Mouse (Mus musculus) brain, embryonic 18.5 days (tissue): Measurements from ENCODE around the gene Tulp1.
"Not testable (repeated sequence)": the region's sequence is repeated elsewhere in the genome, so short reads cannot be mapped to it uniquely, and the experiment has no call there.

Experiments
- DNase-seq: peaks from one replicate; pipeline ENCODE4 v3.0.0-alpha.2; 2012; ENCODE audit warnings: low read depth, low spot score

Gene Tulp1

DNA sequence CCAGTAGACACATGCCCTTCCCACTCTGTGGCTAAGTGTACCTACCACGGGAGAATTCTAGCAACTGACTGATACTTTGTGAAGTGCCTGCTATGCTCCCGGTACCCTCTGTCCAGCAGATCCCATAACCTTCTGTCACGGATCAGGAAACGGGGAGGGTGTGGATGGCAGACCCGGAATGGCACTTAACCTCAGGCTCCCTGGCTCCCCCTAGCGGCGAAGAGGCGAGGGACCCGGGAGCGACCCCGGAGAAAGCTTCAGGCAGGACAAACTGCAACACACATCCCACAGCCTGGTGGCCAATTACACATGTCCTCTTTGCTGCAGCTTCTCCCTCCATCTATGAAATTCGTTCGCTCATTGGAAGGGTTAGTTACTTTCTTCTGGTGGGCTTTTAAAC, 3.4 kb upstream of the Tulp1 start:
- no peak for DNase-seq

DNA sequence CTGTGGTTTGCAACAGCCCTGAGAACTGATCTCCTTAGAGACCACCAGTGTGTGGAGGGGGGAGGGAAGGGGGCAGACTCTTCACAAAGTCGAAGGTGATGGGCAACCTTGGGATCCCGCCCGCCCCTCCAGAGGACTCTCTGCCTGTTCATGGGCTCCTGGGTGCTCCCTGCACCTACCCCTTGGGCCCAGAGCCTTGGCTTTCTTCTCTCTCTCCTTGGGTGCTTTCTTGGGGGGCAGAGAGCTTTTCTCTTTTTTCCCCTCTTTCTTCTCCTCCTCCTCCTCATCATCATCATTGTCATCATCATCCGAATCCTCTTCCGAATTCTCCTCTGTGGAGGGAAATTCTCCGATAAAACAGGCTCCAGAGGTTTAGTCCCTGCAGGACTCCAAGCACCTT, 1.5 kb downstream of the Tulp1 start:
- no peak for DNase-seq

DNA sequence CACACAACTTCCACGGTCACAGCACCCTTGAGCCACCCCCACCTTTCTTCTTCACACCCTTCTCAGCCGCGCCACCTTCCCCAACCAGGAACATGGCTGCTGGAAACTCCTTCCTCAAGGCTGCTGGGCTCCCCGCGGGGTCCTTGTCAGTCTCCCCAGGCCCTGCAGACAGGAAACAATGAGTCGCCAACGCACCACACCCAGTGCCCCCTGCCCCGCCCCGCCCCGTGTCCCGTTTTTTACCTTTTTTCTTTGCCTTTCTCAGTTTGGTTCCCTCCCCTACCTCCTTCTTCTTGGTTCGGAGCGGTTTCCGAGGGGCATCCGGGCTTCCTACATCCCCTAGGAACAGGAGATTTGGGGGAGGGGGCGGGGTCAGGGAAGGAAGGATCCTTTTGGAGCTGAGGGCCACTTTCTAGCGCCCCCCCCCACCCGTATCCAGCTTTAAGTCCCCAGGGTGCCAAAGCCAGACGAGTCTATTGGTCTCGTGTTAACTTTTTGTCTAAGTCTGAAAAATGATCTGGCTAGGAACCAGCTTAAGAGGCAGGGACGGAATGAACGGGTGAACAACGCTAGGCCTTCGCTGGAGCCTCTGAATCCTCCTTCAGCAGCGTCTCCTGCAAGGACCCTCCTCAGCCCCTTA, 2.2 kb downstream of the Tulp1 start:
- no peak for DNase-seq

DNA sequence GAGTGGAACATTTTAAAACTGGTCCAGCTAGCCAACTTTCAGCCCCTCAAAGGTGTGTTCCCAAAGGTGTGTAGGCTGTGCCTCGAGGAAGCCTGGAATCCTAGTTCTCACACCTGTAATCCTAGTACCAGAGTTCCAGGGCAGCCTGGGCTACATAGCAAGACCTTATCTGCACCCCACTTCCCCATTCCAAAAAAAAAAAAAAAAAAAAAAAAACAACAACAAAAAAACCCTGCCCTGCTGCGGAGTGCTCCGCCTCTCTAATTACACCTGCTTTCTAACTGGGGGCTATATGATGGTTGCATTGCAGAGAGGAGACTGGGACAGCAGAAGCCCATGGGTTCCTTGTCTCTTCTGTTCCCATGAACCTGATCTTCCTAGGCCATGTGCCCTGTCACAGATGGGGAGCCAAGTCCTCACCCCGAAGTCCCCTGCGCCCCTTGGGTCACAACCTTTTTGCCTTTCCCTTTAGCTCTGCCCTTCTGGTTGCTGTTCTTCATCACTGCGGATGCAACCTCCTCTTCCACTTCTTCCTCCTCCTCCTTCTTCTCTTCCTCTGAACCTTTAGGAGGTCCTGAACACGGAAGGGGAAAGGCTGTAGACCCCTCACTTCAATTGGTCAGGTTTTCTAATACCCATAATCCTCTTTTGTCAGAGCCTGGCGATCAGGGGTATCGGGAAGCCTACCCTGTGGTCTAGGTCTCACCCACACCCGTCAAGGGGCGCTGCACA, 2.9 kb downstream of the Tulp1 start:
- DNase-seq, result no peak

DNA sequence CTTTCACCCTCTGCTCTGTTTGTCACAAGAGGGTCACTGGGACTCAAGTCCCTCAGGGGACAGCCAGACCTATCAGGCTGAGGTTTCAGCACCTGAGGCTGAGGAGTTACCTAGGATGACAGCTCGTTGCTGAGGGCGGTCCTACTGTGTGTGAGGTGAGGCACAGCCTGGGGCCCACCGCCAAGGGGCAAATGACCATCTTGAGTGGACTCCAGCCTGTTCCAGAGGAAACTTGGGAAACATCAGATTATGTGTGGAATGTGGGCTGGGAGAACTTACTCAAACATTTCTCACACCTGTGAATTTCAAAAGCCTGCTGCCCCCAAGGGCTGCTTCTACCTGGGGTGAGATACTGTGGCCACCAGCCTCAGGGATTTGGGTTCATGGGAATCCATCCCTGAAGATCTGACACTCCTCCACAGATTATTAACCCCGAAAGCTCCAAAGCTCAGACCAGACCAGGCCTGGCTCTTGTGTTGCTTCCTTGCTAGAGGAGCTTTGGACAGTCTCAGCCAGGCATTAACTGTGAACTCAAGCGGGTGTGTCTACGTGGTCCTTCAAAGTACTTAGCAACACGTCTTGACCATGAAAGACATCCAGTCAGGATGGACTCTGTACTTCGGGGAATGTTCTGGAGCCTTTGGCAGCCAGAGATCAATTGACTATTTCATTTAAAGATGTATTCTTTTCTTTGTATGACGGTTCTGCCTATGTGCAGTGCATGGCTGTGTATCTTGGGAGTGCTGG, 4.3 kb downstream of the Tulp1 start:
- DNase-seq, result no peak

DNA sequence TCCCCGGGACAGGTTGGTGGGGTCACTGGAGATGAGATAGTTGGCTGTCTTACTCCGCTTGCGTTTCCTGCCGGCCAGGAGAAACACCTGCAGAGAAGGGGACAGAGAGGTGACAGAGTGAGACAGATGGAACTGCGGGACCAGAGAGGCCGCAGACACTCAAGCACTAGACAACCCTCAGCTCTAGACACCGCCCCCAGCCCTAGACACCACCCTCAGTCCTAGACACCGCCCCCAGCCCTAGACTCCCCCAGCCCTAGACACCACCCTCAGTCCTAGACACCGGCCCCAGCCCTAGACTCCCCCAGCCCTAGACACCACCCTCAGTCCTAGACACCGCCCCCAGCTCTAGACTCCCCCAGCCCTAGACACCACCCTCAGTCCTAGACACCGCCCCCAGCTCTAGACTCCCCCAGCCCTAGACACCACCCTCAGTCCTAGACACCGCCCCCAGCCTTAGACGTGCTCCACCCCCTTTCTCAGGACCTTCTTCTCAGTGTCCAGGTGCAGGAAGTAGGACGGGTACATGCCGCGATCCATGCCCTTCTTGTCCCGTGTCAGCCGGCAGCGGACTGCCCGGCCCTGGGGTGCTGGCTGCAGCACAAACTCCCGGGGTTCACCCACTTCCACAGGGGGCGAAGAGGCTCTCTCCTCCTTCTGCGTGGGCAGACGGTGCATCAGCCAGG, 6.3 kb downstream of the Tulp1 start:
- DNase-seq, result not testable (repeated sequence)

DNA sequence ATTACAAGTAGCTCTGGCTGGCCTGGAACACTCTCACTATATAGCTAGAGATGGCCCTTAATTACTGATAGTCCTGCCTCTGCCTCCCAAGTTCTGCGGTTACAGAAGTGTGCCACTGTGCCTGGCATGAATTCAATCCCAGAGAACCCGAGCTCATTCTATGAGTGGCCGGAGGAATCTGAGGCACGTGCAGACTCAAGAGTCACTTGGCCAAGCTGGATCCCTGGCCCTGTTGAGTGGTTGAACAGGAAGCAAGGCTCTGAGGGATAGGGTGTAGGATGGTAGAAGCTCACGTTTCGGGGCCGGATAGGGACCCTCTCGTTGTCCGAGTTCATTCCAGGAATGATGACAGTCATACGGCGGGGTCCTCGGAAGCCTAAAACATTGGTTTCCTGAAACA, 9.2 kb downstream of the Tulp1 start:
- DNase-seq, result no peak

DNA sequence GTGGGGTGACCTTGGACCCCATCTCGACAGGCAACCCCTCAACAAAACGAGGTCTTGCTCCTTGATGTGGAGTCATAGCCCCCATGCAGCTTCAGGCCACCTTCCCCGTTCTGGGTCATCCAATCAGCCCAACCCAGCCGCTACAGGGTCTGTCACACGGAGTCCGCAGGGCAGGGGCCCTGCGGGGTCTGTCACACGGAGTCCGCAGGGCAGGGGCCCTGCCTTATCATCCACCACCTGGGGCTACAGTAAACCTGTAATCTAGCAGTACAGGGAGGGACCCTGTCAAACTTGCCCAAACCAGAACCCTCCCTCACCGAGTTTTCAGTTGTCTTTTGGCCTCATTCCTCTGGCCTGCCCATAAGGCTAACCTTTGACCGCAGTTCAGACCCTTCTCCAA, 13.0 kb downstream of the Tulp1 start:
- DNase-seq, result no peak

DNA sequence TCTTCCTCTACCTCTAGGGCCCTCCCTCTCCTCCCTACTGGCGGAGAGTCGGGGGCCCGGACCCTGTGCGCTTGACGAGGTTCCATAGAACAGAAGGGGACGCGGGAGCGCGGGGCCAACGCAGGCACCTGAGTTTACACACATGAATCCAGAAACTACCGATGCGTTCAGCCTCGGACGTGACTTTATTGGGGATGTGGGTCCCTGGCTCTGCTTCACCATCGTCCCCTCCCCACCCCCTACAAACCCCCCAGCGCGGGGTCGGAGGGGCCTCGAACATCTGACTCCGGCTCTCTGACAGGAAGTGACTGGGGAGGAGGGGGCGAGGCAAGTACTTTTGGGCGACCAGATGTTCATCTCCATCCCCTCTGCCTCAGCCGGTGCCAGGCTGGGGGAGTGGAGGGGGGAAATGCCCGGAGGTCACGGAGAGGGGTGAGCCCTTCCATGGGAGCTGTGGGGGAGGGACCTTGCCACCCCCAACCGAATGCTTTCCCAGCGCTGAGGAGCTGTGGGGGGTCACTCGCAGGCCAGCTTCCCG, 13.6 kb downstream of the Tulp1 start:
- DNase-seq, result no peak

DNA sequence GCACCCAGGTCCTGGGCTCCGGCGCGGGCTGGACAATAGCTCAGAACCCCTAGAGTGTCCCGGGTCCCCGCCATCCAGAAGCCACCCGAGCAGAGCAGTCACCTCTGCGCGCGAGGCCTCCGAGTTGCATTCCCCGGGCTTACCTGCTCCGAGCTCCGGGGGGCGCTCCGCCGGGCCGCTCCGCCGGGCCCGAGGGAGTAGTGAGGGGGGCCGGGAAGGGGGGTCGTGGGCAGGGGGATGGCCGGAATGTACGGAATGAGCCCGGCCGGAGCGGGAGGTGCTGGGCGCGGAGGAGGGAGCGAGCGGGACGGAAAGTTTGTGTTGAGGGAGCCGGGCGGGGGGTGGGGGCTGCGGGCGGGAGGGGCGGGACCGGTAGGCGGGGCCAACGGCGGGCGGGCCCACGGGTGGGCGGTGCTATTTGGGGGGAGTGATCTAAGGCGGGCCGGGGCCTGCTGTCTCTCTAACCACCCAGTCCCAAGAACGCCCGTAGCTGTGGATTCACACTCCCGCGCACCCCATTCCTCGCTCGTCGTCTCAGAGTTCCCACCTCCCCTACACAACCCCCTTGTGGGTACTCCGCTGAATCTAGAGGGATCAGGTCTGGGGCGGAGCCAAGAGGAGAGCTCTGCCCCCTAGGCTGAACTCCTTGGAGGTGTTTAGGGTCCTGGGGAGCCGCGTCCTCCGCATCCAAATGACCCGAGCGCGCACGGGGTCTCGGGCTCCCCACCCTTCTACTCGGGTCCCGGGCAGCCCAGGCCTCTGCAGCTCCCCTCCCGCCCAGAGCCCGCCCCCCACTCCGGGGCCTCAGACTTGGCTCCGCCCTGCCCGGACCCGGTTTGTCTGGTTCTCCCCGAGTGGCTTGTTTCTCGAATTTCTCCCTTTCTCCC, 14.3 kb downstream of the Tulp1 start, which contains the start of gene Tead3:
TSS of gene Tead3 (minus strand) at position 352 of the 887 bp plus-strand sequence.
- DNase-seq, result no peak

DNA sequence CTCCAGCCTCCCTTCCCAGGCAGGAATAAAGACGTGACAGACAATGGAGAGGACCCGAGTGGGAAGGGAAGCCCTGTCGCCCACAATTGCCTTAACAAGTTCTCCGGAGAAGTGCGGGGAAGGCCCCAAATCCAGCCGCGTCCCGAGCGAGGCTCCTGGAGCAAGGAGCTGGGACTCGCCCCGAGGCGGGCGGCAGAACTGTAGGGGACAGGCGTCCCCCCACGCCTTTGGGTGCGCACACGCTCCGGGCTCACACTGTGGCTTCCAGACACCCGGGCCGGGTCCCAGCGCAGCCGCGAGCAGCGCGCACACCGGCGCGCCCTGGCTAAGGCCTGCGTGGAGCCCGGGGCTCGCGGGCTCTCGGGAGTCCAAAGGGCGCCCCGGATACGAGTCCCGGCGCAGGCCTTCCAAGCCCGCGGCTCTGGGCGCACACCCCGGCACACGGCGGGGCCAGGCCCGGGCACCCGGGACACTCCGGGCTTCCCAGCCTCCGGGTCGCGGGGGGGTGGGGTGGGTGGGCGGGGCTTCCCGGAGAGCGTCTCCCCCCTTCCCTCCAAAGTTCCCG, 15.0 kb downstream of the Tulp1 start:
- DNase-seq, result no peak

DNA sequence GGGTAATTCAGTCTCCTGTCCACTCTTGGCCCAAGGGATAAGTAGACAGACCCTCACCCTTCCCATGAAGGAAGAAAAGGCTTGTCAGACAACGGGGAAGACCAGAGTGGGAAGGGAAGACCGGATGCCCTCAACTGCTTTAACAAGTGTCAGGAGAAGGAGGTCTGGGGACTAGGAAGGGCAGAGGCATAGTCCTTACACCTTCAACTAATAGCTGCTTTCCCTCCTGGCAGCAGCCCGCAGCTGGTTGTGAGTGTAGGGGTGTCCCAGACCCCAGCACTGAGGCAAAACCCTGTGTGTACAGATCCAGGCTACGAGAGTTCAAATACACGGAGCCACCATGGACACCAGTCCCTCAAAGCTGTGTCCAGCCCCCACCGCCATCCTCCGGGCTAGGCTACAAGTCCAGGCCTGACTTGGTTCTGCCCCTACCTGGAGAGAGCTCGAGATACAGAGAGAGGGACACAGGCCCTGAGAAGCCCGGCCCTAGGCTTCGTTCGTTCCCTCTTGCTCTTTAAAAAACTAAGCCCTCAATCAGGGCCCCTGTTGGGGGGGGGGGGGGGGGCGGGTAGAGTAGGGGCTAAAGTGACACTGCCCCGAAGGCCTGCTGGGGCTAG, 15.7 kb downstream of the Tulp1 start:
- no peak for DNase-seq

DNA sequence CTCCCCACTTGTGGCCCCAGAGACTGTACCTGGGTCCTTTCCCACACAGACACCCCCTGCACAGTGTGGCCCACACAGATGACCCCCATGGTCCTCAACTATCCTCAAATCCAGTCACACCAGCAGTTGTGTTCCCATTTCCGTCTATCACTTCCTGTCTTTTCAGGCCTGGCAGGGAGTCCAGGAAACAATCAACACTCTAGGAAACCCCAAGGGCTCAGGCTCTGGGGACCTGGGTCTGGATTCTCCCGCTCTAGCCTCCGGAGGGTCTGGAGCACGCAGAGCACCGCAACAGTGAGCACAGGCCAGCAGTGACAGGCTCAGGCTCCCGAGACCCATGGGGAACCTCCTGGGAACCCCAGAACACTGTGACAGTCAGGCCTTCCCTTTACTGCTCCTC, 16.8 kb downstream of the Tulp1 start:
- no peak for DNase-seq

DNA sequence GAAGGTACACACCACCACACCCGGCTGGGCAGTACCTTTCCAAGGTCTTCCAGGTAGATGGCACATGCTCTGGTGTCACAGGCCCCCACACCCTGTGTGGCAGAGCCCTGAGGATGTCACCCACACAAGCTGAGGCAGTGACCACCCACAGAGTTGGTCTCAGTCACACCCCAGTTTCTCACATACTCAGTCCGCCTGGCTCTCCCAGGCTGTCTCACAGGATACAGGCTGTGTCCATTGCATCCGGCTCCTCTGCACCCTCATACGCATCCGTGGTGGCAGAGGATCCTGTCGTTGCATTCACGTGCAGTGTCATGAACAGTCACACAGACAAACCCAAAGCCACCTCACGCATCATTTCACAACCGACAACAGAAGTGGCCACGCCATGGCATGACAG, 17.7 kb downstream of the Tulp1 start:
- no peak for DNase-seq

DNA sequence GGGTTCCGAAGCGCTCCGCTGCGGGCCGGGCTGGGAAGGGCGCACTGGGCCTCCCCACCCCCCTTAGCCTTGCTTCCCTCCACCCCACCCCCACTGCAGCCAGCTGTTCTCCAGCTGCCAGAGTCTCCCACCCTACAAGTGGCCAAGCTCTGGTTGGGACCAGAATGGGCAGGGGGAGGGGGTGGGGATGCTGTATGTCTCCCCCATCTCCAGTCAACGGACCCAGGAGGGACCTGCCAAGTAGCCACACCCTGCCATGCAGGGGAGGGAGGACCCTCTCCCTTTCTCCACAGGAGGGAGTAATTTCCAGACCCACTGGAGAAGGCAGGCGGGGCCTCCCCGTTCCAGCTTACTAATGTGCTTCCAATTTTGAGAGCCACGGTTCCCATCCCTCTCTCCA, 19.1 kb downstream of the Tulp1 start:
- DNase-seq, result no peak

DNA sequence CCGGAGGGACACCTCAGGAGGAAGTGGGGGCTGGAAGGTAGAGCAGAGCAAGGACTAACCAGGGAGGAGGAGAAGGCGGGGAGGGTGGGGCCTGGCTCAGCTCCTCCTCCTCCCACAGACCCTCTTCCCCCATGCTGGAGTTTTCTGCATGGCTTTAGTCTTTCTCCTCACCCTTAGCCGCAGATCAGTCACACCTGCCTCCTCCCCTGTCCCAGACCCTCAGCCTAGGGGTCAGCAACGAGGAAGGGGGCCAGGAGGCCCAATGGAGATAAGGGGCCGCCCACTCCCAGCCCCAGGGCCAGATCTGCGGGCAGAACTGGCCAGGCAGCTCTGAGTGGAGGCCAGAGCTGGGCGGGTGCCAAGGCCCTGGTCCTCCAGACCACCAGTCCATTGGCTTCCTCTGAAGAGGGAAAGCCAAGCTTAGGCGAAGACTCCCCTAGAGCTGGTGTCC, 19.7 kb downstream of the Tulp1 start:
- DNase-seq, result no peak

DNA sequence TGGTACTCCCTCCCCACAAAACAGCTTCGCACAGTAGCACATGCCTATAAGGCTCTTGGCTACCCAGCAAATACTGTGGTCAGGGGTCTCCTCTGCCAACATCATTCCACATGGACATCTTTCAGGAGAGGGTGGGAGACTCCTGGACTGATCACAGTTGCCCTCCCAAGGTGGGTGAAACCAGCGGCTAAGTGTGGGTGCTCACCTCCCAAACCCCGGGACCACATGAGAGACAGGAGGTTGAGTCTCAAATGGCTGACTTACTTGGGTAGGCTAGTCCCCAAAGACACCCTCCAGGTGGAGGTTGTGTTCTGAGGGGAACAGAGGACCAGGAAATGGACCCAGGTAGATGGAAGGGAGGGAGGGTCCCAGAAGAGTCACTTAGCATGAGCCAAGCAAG, 20.4 kb downstream of the Tulp1 start:
- DNase-seq, result no peak

DNA sequence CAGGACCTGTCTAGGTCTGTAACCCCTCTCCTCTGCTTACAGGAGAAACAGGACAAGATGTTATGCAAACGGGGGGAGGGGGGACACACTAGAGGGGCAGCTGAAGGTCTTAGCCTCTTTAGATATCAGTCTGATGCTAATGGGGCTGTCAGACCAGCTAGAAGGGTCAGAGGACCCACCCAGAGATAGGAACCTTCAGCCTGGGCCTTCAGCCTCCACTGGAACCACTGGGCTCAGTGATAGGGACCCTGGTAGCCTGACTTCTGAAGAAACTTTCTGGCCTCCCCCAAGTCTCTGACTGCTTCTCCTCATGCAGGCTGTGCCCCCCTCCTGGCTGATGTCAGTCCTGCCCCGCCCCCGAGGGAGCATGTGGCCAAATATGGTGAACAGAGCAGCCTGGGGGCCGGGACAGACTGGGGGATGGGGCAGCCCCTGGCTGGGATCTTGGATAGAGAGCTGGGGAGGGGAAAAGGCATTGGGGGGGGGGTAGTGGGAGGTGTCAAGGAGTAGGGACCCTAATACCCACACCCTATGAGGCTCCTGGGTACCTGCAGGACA, 20.9 kb downstream of the Tulp1 start:
- no peak for DNase-seq

DNA sequence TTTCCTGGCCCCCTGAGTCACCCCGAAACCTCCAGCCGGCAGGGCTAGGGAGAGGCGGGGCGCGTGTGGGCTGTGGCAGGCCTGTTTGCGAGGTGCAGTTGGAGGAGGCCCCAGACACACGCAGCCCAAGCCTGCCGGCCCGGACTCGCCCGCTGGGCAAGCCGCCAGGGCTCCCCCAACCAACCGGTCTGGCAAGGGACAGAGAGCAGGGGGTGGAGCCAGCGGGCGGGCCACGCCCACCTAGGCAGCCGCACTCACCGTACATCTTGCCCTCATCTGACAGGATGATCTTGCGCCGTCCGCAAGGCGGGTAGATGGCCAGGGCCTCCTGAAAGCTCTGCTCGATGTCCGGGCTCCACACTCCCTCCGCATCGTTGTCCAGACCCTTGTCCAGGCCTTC, 23.9 kb downstream of the Tulp1 start:
- DNase-seq, result no peak

DNA sequence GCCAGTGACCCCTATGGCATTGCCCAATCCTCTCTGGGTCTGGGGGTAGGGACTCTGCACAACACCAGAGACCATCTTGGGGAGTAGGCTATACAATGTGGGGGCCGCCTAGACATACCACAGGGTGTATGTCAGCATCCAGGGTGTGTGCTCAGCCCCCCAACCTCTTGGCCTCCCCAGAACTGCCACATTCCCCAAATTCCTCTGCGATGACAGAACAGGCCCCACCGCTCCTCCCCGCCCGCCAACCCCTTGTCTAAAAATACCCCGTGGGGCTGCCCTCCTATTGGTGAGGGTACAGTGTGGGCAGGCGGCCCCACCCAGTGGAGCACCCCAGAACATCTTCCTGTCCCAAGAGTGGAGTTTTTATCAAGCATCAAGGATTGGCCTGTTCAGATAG, 24.4 kb downstream of the Tulp1 start:
- DNase-seq, result no peak
